Mouse (Mus musculus) cerebellum, adult 9-11 months (tissue): ENCODE data around the gene Slc17a6.
"Not testable (repeated sequence)": the region's sequence is repeated elsewhere in the genome, so short reads cannot be mapped to it uniquely, and the experiment has no call there.

Experiments
- DNase-seq: peaks from one replicate; pipeline ENCODE4 v3.0.0; 2022

Slc17a6 gene

DNA sequence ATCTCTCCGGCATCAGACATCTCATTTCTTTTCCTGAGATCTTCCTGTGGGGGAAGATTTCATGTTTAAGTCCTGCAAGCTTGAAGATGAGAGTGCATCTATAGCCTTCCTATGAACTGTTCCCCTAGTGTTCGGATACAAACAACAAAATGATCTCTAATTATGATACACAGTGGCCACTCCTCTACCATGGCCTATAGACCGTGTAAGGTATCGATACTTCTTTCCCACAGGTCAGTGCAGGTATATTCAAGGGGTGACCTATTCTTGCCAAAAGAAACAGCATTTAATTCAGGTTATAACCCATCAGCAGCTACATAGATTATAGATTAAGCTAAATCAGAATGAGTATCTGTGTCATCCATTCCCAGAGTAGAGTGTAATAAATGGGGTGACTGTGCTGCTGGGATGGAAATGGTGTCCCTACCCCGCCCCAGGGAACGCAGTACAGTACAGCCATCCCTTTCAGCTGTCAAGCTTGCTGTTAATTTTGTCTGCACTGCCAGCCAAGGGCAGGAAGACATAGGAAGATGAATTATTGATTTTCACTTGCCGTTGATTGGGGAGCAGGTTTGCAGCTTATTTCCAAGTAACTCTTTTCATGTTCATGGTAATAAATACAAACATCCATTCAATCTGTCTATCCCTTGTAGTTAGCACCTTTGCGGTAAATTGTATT, 71.9 kb downstream of the Slc17a6 start:
- no peak for DNase-seq

DNA sequence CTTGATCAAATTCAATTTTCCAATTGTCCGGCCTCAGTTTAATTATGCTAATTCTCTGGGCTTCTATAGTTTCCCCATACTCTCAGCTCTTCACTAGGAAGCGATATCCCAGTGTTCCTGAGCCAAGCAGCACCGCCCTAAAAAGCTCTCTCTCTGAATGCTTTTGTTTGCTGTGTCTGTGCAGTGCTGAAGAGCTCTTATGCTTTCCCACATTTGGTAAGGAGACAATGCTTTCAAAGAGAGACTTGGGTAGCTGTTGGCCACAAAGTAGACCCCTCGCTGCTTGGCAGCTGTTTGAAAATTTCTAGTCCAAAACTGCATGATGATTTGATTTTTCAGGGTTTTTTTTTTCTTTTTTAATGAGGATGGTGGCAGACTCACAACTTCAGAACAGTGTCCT, 72.6 kb downstream of the Slc17a6 start:
- DNase-seq: no peak

DNA sequence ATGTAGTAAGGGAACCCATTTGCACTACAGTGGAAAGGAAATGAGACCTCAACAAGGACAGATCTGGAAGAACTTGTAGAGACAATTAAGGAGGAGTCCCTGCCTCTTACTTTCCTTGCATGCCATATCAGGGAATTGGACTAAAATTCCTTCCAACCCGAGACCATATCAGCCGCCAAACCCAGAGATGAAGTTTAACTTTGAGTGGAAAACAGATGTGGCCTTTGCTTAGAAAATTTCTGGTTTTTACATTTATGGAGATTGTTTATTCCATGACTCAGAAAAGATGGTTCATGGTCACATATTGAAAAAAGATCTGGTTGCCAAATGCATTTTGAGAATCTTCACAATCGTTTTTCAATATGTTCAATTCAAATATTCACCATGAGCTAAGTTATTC, 87.7 kb downstream of the Slc17a6 start:
- DNase-seq: no peak

DNA sequence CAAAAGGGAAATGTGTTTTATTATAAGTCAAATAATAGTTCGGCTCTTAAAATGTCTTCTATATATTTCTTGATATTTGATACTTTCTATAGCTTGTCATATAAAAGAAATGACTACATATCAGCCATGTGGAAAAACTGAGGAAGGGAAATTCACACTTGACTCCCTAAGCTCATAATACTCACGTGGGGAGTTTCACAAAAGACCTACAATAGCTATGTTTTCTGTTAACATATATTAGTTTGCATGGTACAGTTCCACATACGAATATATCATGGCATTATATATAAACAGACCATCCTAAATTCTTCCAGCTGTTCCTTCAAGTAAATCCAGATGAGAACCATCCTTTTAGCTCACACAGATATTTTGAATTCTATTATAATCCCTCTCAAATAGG, 88.5 kb downstream of the Slc17a6 start:
- not testable (repeated sequence) for DNase-seq

DNA sequence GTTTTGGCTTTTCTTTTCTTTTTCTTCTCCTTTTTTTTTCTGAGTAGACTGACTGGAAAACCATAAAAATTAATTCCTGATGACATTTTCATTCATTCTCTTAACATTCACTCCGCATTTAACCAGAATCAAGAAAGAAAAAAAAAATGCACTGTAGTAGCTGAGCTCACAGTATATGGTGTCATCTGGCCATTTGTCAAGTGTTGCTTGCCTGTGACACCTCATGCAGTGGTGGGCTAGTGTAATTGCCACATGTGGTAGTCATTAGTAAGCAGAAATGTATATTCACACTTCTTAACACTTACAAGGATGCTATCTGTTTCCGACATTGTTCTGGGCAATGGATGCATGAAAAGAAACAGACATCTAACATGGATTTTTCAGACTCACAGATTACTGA, 94.0 kb downstream of the Slc17a6 start:
- DNase-seq: no peak
